Mouse (Mus musculus): ENCODE measurements around the gene Dctn1. TPM values are rescaled to one million over a fixed set of nuclear protein-coding genes. Genes with fewer than 3 reads are reported as not detected.

The Dctn1 gene
- polyA plus RNA-seq, 1 experiment: 83.0 TPM

DNA sequence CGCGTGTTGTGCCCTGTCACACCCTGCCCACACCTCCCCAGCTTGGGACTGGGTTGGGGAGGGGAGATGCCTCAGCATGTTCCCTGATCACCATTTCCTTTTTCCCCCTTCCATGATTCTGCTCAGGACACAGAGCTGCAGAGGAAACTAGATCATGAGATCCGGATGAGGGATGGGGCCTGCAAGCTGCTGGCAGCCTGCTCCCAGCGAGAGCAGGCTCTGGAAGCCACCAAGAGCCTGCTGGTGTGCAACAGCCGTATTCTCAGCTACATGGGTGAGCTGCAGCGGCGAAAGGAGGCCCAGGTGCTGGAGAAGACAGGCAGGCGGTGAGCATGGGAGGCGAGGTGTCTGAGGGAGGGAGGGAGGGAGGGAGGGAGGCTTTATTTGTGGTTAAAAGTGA lies 19.9 kb upstream of the Dctn1 start:
- Histone ChIP-seq H3K27me3 (ENCODE audit: control insufficient read depth, insufficient read depth, insufficient read length) (no peaks in the 10 kb centered on the region), H3K79me3 (ENCODE audit: low read depth) (peaks cover 10% of the 10 kb centered on the region), H3K4me3 (ENCODE audit: insufficient read depth, poor library complexity, severe bottlenecking) (no peak overlapping the region), H3ac (ENCODE audit: control insufficient read depth, insufficient read length, low read depth) (no peak overlapping the region), H3K79me2 (ENCODE audit: control insufficient read depth, insufficient read depth) (peaks cover 55% of the 10 kb centered on the region), H3K36me3 (ENCODE audit: control insufficient read depth, insufficient read depth) (peaks cover 29% of the 10 kb centered on the region)
- TF ChIP-seq CEBPB (IDR thresholded peaks at IDR 0.05; ENCODE audit: low read depth) (no peak), CTCF (IDR thresholded peaks at IDR 0.05; ENCODE audit: control insufficient read depth, insufficient read depth, insufficient read length) (no peak), USF1 (IDR thresholded peaks at IDR 0.05; ENCODE audit: low read depth) (no peak)

DNA sequence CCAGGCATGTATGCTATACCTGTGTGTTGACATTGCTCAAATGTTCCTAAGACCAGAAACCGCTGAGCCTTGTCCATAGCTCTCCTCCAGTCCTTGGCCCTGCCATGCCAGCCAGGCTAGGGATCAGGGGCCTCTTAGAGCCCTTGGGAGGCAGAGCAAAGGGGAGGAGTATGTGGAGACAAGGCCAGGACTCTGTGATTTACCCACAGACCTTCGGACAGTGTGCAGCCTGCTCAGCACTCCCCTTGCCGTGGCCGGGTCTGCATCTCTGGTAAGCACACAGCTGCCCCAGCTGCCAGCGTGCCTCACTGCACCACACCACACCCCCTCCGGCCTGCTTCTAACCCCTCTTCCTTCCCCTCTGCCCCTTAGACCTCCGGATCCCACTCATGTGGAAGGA lies 18.4 kb upstream of the Dctn1 start:
- H3K4me3 ChIP-seq (ENCODE audit: insufficient read depth, poor library complexity, severe bottlenecking): no peak overlapping the region
- H3K79me3 ChIP-seq (ENCODE audit: low read depth): peaks cover 10% of the 10 kb centered on the region
- H3K36me3 ChIP-seq (ENCODE audit: control insufficient read depth, insufficient read depth): peaks cover 37% of the 10 kb centered on the region
- H3K79me2 ChIP-seq (ENCODE audit: control insufficient read depth, insufficient read depth): peaks cover 40% of the 10 kb centered on the region
- TF ChIP-seq MAX (IDR thresholded peaks at IDR 0.05): no peak
- no peak for TF ChIP-seq MYOD1 (IDR thresholded peaks at IDR 0.05; ENCODE audit: control insufficient read depth, insufficient read length, low read depth)
- no peak for TF ChIP-seq MYOG (IDR thresholded peaks at IDR 0.05; ENCODE audit: control insufficient read depth, extremely low read depth, insufficient read length)
- no peak for TF ChIP-seq CEBPB (IDR thresholded peaks at IDR 0.05; ENCODE audit: low read depth)
- TF ChIP-seq CTCF (IDR thresholded peaks at IDR 0.05; ENCODE audit: control insufficient read depth, insufficient read depth, insufficient read length): no peak
- TF ChIP-seq USF1 (IDR thresholded peaks at IDR 0.05; ENCODE audit: low read depth): no peak
- TF ChIP-seq FOSL1 (IDR thresholded peaks at IDR 0.05; ENCODE audit: insufficient read depth, low read length, poor library complexity, severe bottlenecking): no peak
- no peaks in the 10 kb centered on the region for H3K27me3 ChIP-seq (ENCODE audit: control insufficient read depth, insufficient read depth, insufficient read length)
- no peak overlapping the region for H3ac ChIP-seq (ENCODE audit: control insufficient read depth, insufficient read length, low read depth)

DNA sequence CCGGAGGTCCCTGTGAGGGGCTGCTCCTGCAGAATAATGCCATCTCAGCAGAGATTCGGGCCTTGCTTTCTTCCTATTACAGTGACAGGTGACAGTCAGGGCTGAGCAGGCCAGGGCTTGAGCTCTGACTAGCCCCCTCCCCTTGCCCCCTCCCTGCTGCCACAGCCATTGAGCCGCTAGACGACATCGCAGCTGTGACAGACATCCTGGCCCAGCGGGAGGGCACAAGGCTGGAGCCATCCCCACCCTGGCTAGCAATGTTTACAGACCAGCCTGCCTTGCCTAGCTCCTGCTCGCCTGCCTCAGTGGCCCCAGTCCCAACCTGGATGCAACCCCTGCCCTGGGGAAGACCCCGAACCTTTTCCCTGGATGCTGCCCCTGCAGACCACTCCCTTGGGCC lies 14.0 kb upstream of the Dctn1 start:
- no peaks in the 10 kb centered on the region for H3K27me3 ChIP-seq (ENCODE audit: control insufficient read depth, insufficient read depth, insufficient read length)

DNA sequence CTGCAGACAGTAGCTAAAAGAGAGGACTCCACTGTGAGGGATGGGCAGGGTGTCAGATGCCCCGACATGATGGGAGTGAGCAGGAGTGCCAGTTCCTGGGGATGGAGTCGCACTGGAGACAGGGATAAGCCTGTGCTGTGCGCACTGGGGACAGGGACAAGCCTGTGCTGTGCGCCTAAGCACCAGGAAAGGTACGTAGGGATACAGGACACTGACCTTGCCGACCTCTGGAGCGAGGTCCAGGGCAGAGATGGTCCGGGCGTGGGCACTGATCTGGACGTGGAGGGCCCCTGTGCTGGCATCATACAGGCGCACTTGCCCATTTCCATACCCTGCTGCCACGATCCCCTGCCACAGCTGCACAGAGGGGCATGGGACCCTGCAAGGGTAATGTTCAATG lies 12.7 kb upstream of the Dctn1 start:
- no peaks in the 10 kb centered on the region for H3K79me2 ChIP-seq (ENCODE audit: control insufficient read depth, insufficient read depth)
- no peaks in the 10 kb centered on the region for H3K27me3 ChIP-seq (ENCODE audit: control insufficient read depth, insufficient read depth, insufficient read length)
- peaks cover 2% of the 10 kb centered on the region for H3K79me3 ChIP-seq (ENCODE audit: low read depth)
- H3K36me3 ChIP-seq (ENCODE audit: control insufficient read depth, insufficient read depth): peaks cover 27% of the 10 kb centered on the region
- TF ChIP-seq MYOD1 (IDR thresholded peaks at IDR 0.05; ENCODE audit: control insufficient read depth, insufficient read length, low read depth) (no peak), MYOG (IDR thresholded peaks at IDR 0.05; ENCODE audit: control insufficient read depth, extremely low read depth, insufficient read length) (no peak), USF1 (IDR thresholded peaks at IDR 0.05; ENCODE audit: low read depth) (no peak), FOSL1 (IDR thresholded peaks at IDR 0.05; ENCODE audit: insufficient read depth, low read length, poor library complexity, severe bottlenecking) (no peak), CEBPB (IDR thresholded peaks at IDR 0.05; ENCODE audit: low read depth) (no peak), MAX (IDR thresholded peaks at IDR 0.05) (no peak)
- no peak overlapping the region for H3K4me3 ChIP-seq (ENCODE audit: insufficient read depth, poor library complexity, severe bottlenecking)
- no peak overlapping the region for H3ac ChIP-seq (ENCODE audit: control insufficient read depth, insufficient read length, low read depth)

More for the DNA sequence above, 14.0 kb upstream of the Dctn1 start:
- H3K4me3 ChIP-seq (ENCODE audit: insufficient read depth, poor library complexity, severe bottlenecking): no peak overlapping the region
- H3ac ChIP-seq (ENCODE audit: control insufficient read depth, insufficient read length, low read depth): no peak overlapping the region
- H3K79me3 ChIP-seq (ENCODE audit: low read depth): peaks cover 2% of the 10 kb centered on the region
- TF ChIP-seq MYOG (IDR thresholded peaks at IDR 0.05; ENCODE audit: control insufficient read depth, extremely low read depth, insufficient read length) (no peak), FOSL1 (IDR thresholded peaks at IDR 0.05; ENCODE audit: insufficient read depth, low read length, poor library complexity, severe bottlenecking) (no peak), CEBPB (IDR thresholded peaks at IDR 0.05; ENCODE audit: low read depth) (no peak), CTCF (IDR thresholded peaks at IDR 0.05; ENCODE audit: control insufficient read depth, insufficient read depth, insufficient read length) (no peak), MAX (IDR thresholded peaks at IDR 0.05) (no peak), MYOD1 (IDR thresholded peaks at IDR 0.05; ENCODE audit: control insufficient read depth, insufficient read length, low read depth) (no peak), USF1 (IDR thresholded peaks at IDR 0.05; ENCODE audit: low read depth) (no peak)
- H3K36me3 ChIP-seq (ENCODE audit: control insufficient read depth, insufficient read depth): peaks cover 40% of the 10 kb centered on the region
- peaks cover 5% of the 10 kb centered on the region for H3K79me2 ChIP-seq (ENCODE audit: control insufficient read depth, insufficient read depth)

DNA sequence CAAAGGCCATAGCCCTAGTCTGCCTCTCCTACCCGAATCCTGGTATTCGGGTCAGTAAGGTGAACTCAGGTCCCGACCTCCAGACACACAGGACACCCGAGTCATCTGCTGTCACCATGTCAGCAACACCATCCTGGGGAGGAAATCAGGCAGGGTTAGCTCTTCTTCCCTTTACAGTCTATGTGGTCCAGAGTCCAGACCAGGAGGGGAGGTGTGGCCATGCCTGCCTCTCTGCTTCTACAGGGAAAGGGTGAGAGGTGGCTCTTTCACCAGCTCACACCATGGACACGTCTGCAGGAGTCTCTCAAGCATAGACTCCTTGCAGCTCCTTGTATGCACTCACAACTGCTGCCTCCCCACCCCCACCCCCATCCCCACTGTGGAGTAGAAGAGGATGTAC lies 12.2 kb upstream of the Dctn1 start:
- no peaks in the 10 kb centered on the region for H3K79me2 ChIP-seq (ENCODE audit: control insufficient read depth, insufficient read depth)
- peaks cover 2% of the 10 kb centered on the region for H3K79me3 ChIP-seq (ENCODE audit: low read depth)
- no peaks in the 10 kb centered on the region for H3K27me3 ChIP-seq (ENCODE audit: control insufficient read depth, insufficient read depth, insufficient read length)
- no peak overlapping the region for H3ac ChIP-seq (ENCODE audit: control insufficient read depth, insufficient read length, low read depth)
- peaks cover 23% of the 10 kb centered on the region for H3K36me3 ChIP-seq (ENCODE audit: control insufficient read depth, insufficient read depth)
- H3K4me3 ChIP-seq (ENCODE audit: insufficient read depth, poor library complexity, severe bottlenecking): no peak overlapping the region
- TF ChIP-seq MYOG (IDR thresholded peaks at IDR 0.05; ENCODE audit: control insufficient read depth, extremely low read depth, insufficient read length) (no peak), CEBPB (IDR thresholded peaks at IDR 0.05; ENCODE audit: low read depth) (no peak), MAX (IDR thresholded peaks at IDR 0.05) (no peak), FOSL1 (IDR thresholded peaks at IDR 0.05; ENCODE audit: insufficient read depth, low read length, poor library complexity, severe bottlenecking) (no peak), MYOD1 (IDR thresholded peaks at IDR 0.05; ENCODE audit: control insufficient read depth, insufficient read length, low read depth) (no peak), USF1 (IDR thresholded peaks at IDR 0.05; ENCODE audit: low read depth) (no peak), CTCF (IDR thresholded peaks at IDR 0.05; ENCODE audit: control insufficient read depth, insufficient read depth, insufficient read length) (no peak)

DNA sequence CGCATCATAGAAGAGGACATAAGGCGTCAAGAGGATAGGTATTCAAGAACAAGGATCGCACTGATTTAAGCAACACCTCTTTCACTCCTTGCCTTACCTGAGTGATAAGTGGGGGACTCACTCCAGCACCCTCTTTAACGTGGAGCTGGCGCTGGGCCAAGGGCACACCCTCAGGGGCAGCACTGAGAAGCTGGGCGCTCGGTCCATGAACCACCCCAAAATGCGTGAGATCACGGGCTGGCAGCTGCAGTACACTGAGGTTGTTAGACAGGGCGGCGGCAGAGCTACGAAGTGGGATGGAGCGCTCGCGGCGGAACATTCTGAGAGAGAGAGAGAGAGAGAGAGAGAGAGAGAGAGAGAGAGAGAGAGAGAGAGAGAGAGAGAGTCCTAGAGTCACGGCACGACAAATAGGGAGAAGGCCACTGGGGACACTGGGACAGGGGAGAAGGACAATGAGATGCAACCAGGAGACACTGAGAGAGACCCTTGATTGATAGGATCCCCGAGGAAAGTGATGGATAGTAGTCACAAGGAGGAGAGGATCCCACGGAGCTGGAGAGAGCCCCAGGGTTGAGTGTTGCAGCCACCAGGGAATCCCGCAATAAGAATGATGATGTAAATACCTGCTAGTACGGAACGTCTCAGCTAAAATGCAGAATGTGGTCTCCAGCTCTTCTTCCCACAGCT lies 10.0 kb upstream of the Dctn1 start:
- Histone ChIP-seq H3K27me3 (ENCODE audit: control insufficient read depth, insufficient read depth, insufficient read length) (peaks cover under 1% of the 10 kb centered on the region), H3K4me3 (ENCODE audit: insufficient read depth, poor library complexity, severe bottlenecking) (peak overlapping the region; percentile 47), H3ac (ENCODE audit: control insufficient read depth, insufficient read length, low read depth) (peak overlapping the region; percentile 65), H3K36me3 (ENCODE audit: control insufficient read depth, insufficient read depth) (peaks cover 18% of the 10 kb centered on the region), H3K79me3 (ENCODE audit: low read depth) (peaks cover 2% of the 10 kb centered on the region), H3K79me2 (ENCODE audit: control insufficient read depth, insufficient read depth) (no peaks in the 10 kb centered on the region)
- no peak for TF ChIP-seq USF1 (IDR thresholded peaks at IDR 0.05; ENCODE audit: low read depth)
- no peak for TF ChIP-seq MAX (IDR thresholded peaks at IDR 0.05)
- no peak for TF ChIP-seq CTCF (IDR thresholded peaks at IDR 0.05; ENCODE audit: control insufficient read depth, insufficient read depth, insufficient read length)
- TF ChIP-seq MYOD1 (IDR thresholded peaks at IDR 0.05; ENCODE audit: control insufficient read depth, insufficient read length, low read depth): no peak
- TF ChIP-seq FOSL1 (IDR thresholded peaks at IDR 0.05; ENCODE audit: insufficient read depth, low read length, poor library complexity, severe bottlenecking): no peak
